Mouse (Mus musculus): ENCODE measurements around the gene Gm14496.
"Not testable (repeated sequence)": the region's sequence is repeated elsewhere in the genome, so short reads cannot be mapped to it uniquely, and the experiment has no call there.

Gene Gm14496

DNA sequence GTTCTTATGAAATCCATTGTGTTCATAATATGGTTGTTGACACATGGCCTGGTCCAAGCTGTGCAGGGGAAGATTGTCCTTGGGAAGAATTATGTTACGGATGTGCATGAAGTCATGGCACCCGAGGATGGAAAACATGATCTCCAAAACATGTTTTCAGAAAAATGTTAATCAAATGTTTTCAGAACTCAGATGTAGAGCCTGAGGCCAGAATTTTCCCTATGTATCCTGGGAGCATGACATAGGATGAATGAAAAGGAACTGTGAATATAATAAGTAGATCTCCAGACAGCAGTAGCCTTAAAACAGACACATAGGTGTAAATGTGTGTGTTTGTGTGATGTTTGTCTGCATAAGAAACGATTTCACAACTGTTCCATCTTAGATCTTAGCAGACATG lies at the start of gene Gm14496:
TSS of gene Gm14496 (plus strand) at position 301 of the 400 bp plus-strand sequence.
- no peak for DNase-seq (ENCODE audit: low read depth, low spot score)

DNA sequence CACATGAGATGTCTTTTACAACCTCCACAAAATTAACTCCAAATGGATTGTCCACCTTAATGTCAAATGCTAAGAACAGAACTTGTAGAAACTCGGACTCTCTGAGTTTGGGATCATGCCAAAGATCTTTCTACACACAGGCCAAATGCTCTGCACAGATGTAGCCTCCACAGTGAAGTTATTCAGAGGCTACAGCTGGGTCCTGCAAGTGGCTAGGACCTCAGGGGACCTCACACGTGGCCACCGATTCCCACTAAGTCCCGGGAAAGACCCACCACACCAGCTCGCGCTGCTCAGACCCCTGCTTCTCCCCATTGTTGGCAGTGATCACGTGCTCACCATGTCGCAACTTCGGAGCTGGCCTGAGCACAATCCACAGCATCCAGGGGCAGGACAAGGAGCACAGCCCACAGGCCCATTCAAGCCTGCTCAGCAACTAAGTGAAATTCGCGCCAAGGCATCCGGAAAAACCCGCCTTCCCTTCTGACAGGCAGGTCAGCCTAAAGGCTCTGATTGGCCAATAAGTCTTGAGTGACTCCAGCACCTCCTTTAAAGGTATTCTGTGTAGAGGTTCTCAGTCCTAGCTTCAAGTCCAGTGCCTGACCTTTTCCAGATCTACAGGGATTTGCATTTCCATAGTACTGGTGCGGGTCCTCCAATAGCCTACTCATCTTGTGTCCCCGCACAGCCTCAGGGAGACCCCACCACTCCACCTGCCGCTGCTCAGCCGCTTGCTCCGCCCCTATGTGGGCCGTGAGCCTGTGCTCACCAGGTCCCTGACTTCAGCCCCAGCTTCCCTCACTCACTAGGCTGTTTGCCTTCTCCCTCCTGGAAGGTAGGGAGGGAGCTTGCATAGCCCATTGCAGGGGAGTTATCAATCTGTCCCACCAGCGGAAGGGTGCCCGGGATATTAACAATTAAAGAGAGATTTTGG lies 37.9 kb upstream of the Gm14496 start:
- DNase-seq (ENCODE audit: low read depth, low spot score), result not testable (repeated sequence)

- no peak for DNase-seq (ENCODE audit: low read depth, low spot score)
These were observed 22.5 kb upstream of the Gm14496 start for GRCm38 (mm10) chr2:181968395-181968794.

- DNase-seq (ENCODE audit: low read depth, low spot score), result no peak
These were observed 21.7 kb upstream of the Gm14496 start for GRCm38 (mm10) chr2:181969187-181969586.

DNA sequence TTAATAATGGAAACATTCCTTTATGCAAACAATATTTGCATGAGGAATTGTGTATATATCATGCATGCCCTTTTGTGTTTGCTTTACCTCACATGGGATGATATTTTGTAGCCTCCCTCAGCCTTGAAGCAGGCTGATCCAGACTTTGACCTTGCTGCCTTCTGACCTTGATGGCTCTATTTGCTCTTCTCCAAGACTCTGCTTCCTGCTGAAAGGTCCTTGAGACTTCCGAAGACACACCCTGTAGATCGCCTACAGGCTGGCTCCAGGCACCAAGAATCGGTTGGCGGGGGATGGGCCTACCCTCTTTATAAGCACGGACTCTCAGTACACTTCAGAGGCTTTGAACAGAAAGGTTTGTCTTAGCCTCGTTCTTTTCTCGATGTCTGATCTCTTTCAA lies 9.0 kb upstream of the Gm14496 start:
- not testable (repeated sequence) for DNase-seq (ENCODE audit: low read depth, low spot score)
